Mouse (Mus musculus) midbrain, postnatal 0 days (tissue): Measurements from ENCODE around the gene Pak6. TPM values are rescaled to one million over a fixed set of nuclear protein-coding genes. Genes with fewer than 3 reads are reported as not detected.

ENCODE experiments used
- ATAC-seq: fragments of 200-750 bp; cut with Nextera tagmentation; 2 replicates; pipeline ENCODE4 v1.8.0; 2017; ENCODE audit warnings: moderate number of reproducible peaks, mild to moderate bottlenecking, moderate TSS enrichment, moderate library complexity; ENCODE audit not compliant: low FRiP score
- DNase-seq: peaks from one replicate; pipeline ENCODE4 v3.0.0-alpha.2; 2015; ENCODE audit warnings: low spot score
- H3K27ac ChIP-seq: fragments of 300-500 bp; sonication (generic); 2 replicates; pipeline ENCODE4 v1.5.1; 2014; ENCODE audit warnings: low read depth, mild to moderate bottlenecking, low read length, mixed read lengths
- H3K27me3 ChIP-seq: fragments of 300-500 bp; sonication (generic); 2 replicates; pipeline ENCODE4 v1.6.1; 2014; ENCODE audit warnings: low read length, control low read depth, mixed read lengths; ENCODE audit not compliant: insufficient read depth
- H3K36me3 ChIP-seq: fragments of 300-500 bp; sonication (generic); 2 replicates; pipeline ENCODE4 v1.6.1; 2014; ENCODE audit warnings: low read length, control low read depth, mixed read lengths; ENCODE audit not compliant: insufficient read depth
- H3K4me1 ChIP-seq: fragments of 300-500 bp; sonication (generic); 2 replicates; pipeline ENCODE4 v1.6.1; 2014; ENCODE audit warnings: mild to moderate bottlenecking, control low read depth, antibody characterized with exemption, low read length, mixed read lengths; ENCODE audit not compliant: insufficient read depth
- H3K4me2 ChIP-seq: fragments of 300-500 bp; sonication (generic); 2 replicates; pipeline ENCODE4 v1.6.1; 2014; ENCODE audit warnings: low read depth, mild to moderate bottlenecking, low read length, mixed read lengths; ENCODE audit not compliant: poor library complexity, severe bottlenecking
- H3K4me3 ChIP-seq: fragments of 300-500 bp; sonication (generic); 2 replicates; pipeline ENCODE4 v1.5.1; 2014; ENCODE audit warnings: low read depth, mild to moderate bottlenecking, low read length, moderate library complexity
- H3K9ac ChIP-seq: fragments of 300-500 bp; sonication (generic); replicated peaks from 2 replicates; pipeline ENCODE4 v1.6.1; 2014; ENCODE audit warnings: mild to moderate bottlenecking, low read length, moderate library complexity, mixed read lengths; ENCODE audit not compliant: poor library complexity, severe bottlenecking
- H3K9me3 ChIP-seq: fragments of 300-500 bp; sonication (generic); 2 replicates; pipeline ENCODE4 v1.6.1; 2016; ENCODE audit warnings: low read length, control low read depth
- CTCF ChIP-seq: IDR thresholded peaks from 2 replicates; pipeline ENCODE4 v1.5.1; 2016; ENCODE audit warnings: antibody characterized with exemption, mild to moderate bottlenecking
- WGBS: fragments of 180-500 bp; shearing (Covaris S2); extraction: QIAGEN DNeasy Blood & Tissue Kit; methylation state at CpG from one replicate; pipeline ENCODE4 v1.1.7; 2014; 5-methylcytosine and 5-hydroxymethylcytosine counted together
- polyA plus RNA-seq: library from polyadenylated mRNA; unstranded; fragments of >200 nt; fragmentation: Nextera tagmentation; extraction: Ambion mirVana; gene quantifications from 2 replicates; pipeline ENCODE4 v1.2.1, GENCODE M21; 2015
- total RNA-seq: library from RNA; depleted of rRNA; stranded (reverse); fragments of >200 nt; gene quantifications from 2 replicates; pipeline ENCODE4 v1.2.3, GENCODE M21; 2014

Pak6 gene
- total and polyA plus RNA-seq, 2 experiments from 2014 or later = 66.1 to 120 TPM

DNA sequence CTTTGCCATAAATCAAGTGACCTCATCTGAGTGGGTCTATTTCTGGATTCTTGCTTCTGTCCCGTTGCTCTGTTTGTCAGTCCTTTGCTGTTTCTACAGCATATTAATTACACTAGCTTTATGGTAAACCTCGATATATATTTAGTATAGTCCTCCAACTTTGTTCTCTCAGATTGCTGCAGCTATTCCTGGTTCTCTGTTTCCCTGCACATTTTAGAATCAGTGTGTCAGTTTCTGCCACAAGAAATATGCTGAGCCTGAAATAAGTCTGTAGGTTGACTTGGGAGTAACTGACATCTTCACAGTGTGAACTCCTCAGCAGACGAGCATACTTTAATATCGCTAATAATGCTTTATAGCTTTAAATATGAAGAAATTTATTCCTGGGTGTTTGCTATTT is 22.0 kb downstream of the Pak6 start:
- H3K36me3 ChIP-seq = peaks cover 28% of the 10 kb centered on the region
- H3K27ac ChIP-seq = no peak overlapping the region
- no peak overlapping the region for H3K9ac ChIP-seq
- H3K27me3 ChIP-seq = no peaks in the 10 kb centered on the region
- H3K4me1 ChIP-seq = no peaks in the 10 kb centered on the region
- DNase-seq (no peak), ATAC-seq (no peak)
- H3K4me3 ChIP-seq = no peak overlapping the region
- no peak for TF ChIP-seq CTCF
- WGBS = 88% methylated on average over 4 of the region's 4 CpGs
- H3K9me3 ChIP-seq = no peaks in the 10 kb centered on the region
- no peak overlapping the region for H3K4me2 ChIP-seq

- no peak for TF ChIP-seq CTCF
- Histone ChIP-seq H3K9me3 (no peaks in the 10 kb centered on the region), H3K4me2 (no peak overlapping the region), H3K4me3 (no peak overlapping the region), H3K27me3 (no peaks in the 10 kb centered on the region), H3K27ac (no peak overlapping the region), H3K9ac (no peak overlapping the region), H3K36me3 (peaks cover 30% of the 10 kb centered on the region), H3K4me1 (no peaks in the 10 kb centered on the region)
- ATAC-seq = no peak
- WGBS = 86% methylated on average over 8 of the region's 8 CpGs
- no peak for DNase-seq
Observed at GRCm38 (mm10) chr2:118686693-118687092, 23.6 kb downstream of the Pak6 start.

- Histone ChIP-seq H3K27ac (no peak overlapping the region), H3K9me3 (no peaks in the 10 kb centered on the region), H3K4me3 (no peak overlapping the region), H3K4me1 (no peaks in the 10 kb centered on the region), H3K36me3 (peaks cover 26% of the 10 kb centered on the region), H3K4me2 (no peak overlapping the region), H3K27me3 (no peaks in the 10 kb centered on the region), H3K9ac (no peak overlapping the region)
- DNase-seq (no peak), ATAC-seq (no peak)
- no peak for TF ChIP-seq CTCF
- WGBS = 94% methylated on average over 3 of the region's 3 CpGs
Observed at GRCm38 (mm10) chr2:118687791-118688190, 24.7 kb downstream of the Pak6 start.

DNA sequence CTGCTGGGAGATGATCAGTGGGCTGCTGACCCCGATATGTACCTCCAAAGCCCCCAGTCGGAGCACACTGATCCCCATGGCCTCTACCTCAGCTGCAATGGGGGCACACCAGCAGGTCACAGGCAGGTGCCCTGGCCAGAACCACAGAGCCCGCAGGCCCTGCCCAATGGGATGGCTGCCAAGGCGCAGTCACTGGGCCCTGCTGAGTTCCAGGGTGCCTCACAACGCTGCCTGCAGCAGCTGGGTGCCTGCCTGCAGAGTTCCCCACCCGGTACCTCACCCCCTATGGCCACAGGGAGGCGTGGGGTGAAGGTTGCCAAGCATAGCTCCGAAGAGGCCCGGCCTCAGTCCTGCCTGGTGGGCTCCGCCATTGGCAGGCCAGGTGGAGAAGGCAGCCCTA is 26.8 kb downstream of the Pak6 start:
- Histone ChIP-seq H3K4me1 (no peaks in the 10 kb centered on the region), H3K36me3 (peaks cover 47% of the 10 kb centered on the region), H3K9me3 (no peaks in the 10 kb centered on the region), H3K9ac (no peak overlapping the region), H3K4me2 (no peak overlapping the region), H3K27me3 (no peaks in the 10 kb centered on the region), H3K27ac (no peak overlapping the region), H3K4me3 (no peak overlapping the region)
- ATAC-seq = no peak
- WGBS = 86% methylated on average over 10 of the region's 10 CpGs
- no peak for TF ChIP-seq CTCF
- no peak for DNase-seq

DNA sequence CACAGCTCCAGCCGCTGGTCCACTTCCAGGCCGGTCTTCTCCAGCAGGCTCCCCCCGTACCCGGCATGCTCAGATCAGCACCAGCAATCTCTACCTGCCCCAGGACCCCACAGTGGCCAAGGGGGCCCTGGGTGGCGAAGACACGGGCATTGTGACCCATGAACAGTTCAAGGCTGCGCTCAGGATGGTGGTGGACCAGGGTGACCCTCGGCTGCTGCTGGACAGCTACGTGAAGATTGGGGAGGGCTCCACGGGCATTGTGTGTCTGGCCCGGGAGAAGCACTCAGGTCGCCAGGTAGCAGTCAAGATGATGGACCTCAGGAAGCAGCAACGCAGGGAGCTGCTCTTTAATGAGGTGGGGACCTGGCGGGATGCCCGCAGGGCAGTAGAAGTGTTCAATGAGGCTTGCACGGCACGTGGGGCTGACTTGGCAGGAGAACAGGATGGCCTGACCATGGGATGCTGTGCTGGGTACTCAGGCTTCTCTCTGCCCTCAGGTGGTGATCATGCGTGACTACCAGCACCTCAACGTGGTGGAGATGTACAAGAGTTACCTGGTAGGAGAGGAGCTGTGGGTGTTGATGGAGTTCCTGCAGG is 30.4 kb downstream of the Pak6 start:
- H3K4me3 ChIP-seq = no peak overlapping the region
- no peak overlapping the region for H3K27ac ChIP-seq
- 80% methylated on average over 19 of the region's 19 CpGs for WGBS
- H3K9me3 ChIP-seq = no peaks in the 10 kb centered on the region
- peaks cover 59% of the 10 kb centered on the region for H3K36me3 ChIP-seq
- no peak for ATAC-seq
- no peaks in the 10 kb centered on the region for H3K4me1 ChIP-seq
- H3K4me2 ChIP-seq = no peak overlapping the region
- DNase-seq = peak; percentile 51
- no peak overlapping the region for H3K9ac ChIP-seq
- H3K27me3 ChIP-seq = no peaks in the 10 kb centered on the region
- no peak for TF ChIP-seq CTCF

DNA sequence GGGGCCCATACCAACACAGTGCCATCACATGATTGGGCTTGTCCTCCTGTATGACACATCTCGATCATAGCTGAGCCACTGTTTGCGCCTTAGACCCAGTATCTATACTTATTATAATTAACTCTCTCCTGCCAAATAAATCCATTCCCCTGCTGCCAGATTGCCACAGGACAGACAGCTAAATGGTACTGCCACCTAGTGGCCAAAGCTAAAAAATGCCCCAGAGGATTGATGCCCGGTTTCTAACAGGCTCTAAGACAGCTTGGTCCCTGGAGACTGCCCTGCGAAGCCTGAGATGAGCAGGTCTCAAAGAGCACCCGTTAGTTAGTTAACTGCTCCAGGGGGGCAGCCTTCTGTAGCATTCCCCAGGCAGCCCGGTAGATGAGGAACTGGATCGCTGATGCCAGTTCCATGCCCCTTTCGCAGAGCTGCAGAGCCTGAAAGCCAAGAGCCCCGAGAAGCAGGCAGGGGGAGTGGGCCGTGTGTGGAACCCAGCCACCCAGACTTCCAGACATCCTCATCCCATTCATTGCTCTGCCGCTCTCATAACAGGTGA is 32.7 kb downstream of the Pak6 start:
- H3K9me3 ChIP-seq = no peaks in the 10 kb centered on the region
- H3K9ac ChIP-seq = no peak overlapping the region
- H3K4me2 ChIP-seq = no peak overlapping the region
- TF ChIP-seq CTCF = peak; percentile 86
- no peak overlapping the region for H3K4me3 ChIP-seq
- WGBS = 29% methylated on average over 11 of the region's 11 CpGs
- ATAC-seq = no peak
- H3K27me3 ChIP-seq = peaks cover 13% of the 10 kb centered on the region
- no peaks in the 10 kb centered on the region; the same call in 1 of the 2 replicates for H3K4me1 ChIP-seq
- peaks cover 41% of the 10 kb centered on the region for H3K36me3 ChIP-seq
- peak; percentile 81 for DNase-seq
- no peak overlapping the region for H3K27ac ChIP-seq
